9 mouse cellular contexts compared by ENCODE assay signal in the genomic region with DNA sequence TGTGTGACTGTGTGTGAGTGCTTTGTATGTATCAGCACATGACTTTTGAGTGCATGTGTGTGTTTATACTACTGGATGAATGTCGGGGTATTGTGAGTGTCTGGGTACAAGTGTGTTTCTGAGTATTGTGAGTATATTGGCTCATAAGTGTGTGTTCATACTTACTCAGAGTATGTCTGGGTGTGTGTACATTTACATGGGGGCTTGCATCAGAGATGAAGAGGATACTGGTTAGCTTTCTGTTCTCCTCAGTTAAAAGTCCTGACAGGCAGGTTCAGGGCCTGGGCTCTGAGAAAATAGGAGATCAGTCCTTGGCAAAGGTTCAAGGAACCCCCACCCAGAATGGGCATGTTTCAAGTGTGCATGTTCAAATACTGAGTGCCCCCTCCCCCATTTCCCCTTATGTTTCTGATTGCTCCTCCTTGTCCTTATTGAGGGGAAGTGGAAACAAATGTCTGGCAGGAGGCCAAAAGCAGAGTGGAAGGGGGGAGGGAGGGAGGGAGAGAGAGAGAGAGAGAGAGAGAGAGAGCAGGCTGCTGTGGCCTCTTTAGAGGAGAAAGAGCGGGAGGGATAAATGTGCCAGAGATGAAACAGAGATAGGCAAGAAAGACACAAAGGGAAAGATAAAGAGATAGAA.
DNase-seq lines count a peak whose midpoint lies in the region; ATAC-seq and TF ChIP-seq lines count a peak whose summit lies in the region.
"Had no signal": no experiment of that assay in that cellular context is flagged by ENCODE, and none has a peak within 500 bp of the region (broad histone marks: within the 10 kb centered on the region; RNA-seq: fewer than 3 reads in every experiment).

No protein-coding gene starts in this region.

- ATAC-seq in cerebellum, adult (ENCODE audit: insufficient number of reproducible peaks, low FRiP score, low TSS enrichment): no peak
- ATAC-seq in liver, postnatal 0 days: peak; percentile 28; the same call in 1 of the 2 replicates

- no peak for TF ChIP-seq CTCF in liver, postnatal 0 days (IDR thresholded peaks at IDR 0.05; ENCODE audit: low read depth)

- peak; percentile 56 to 60 for DNase-seq in cerebellum, postnatal 10 days
- peak; percentile 85 for DNase-seq in embryonic facial prominence, embryonic 10.5 days (ENCODE audit: low spot score)
- peak; percentile 67 for DNase-seq in heart, postnatal 4 days
- peak; percentile 40 for DNase-seq in liver, postnatal 0 days
- peak; percentile 39 for DNase-seq in retina, embryonic 14.5 days (ENCODE audit: low spot score)
- no peak for DNase-seq in right cerebral cortex, adult 18-20 months
- no peak for DNase-seq in thymus, postnatal 0 days (ENCODE audit: low spot score)

- WGBS in embryonic facial prominence, embryonic 10.5 days: 56% methylated on average over 2 of the region's 2 CpGs
- 47% methylated on average over 2 of the region's 2 CpGs for WGBS in liver, postnatal 0 days (ENCODE audit: insufficient replicate concordance)

- H3K9me3 ChIP-seq in embryonic facial prominence, embryonic 10.5 days: no peaks in the 10 kb centered on the region
- H3K9me3 ChIP-seq in liver, postnatal 0 days (ENCODE audit: low read length): no peaks in the 10 kb centered on the region

- 0 out of 2 replicates have a peak overlapping the region, but pooled peaks have one; percentile 9 for H3K4me3 ChIP-seq in embryonic facial prominence, embryonic 10.5 days
- H3K4me3 ChIP-seq in liver, postnatal 0 days (ENCODE audit: low read depth, low read length): no peak overlapping the region
- H3K4me3 ChIP-seq: erythroblast, embryonic 14.5 days had no signal

- no peak overlapping the region for H3K4me2 ChIP-seq in liver, postnatal 0 days (ENCODE audit: low read depth, low read length)

- no peak overlapping the region for H3K9ac ChIP-seq in liver, postnatal 0 days (replicated peaks)

- TF ChIP-seq EP300 in liver, postnatal 0 days (IDR thresholded peaks at IDR 0.05; ENCODE audit: low read depth): no peak

- H3K27ac ChIP-seq in embryonic facial prominence, embryonic 10.5 days (replicated peaks): peak overlapping the region; percentile 88
- no peak overlapping the region for H3K27ac ChIP-seq in liver, postnatal 0 days (ENCODE audit: low read depth)

- peaks cover 48% of the 10 kb centered on the region for H3K4me1 ChIP-seq in embryonic facial prominence, embryonic 10.5 days
- H3K4me1 ChIP-seq in liver, postnatal 0 days (ENCODE audit: insufficient read depth): peaks cover 24% of the 10 kb centered on the region

- no peaks in the 10 kb centered on the region for H3K36me3 ChIP-seq in embryonic facial prominence, embryonic 10.5 days (replicated peaks)
- no peaks in the 10 kb centered on the region for H3K36me3 ChIP-seq in liver, postnatal 0 days (replicated peaks; ENCODE audit: insufficient read depth, low read length)

- no peaks in the 10 kb centered on the region for H3K27me3 ChIP-seq in embryonic facial prominence, embryonic 10.5 days (replicated peaks; ENCODE audit: low read depth, poor library complexity, severe bottlenecking)
- no peaks in the 10 kb centered on the region for H3K27me3 ChIP-seq in liver, postnatal 0 days (ENCODE audit: insufficient read depth, low read length)

Comparison
In these comparisons a context has a peak if more than half of its experiments do, and no peak if none do; other contexts are left out.
1. DNase-seq: peak in cerebellum, postnatal 10 days (2 of 2), embryonic facial prominence, embryonic 10.5 days (single experiment), heart, postnatal 4 days (single experiment), liver, postnatal 0 days (single experiment) and retina, embryonic 14.5 days (single experiment); none in right cerebral cortex, adult 18-20 months (single experiment) and thymus, postnatal 0 days (single experiment).